Mouse (Mus musculus) kidney, postnatal 25 days (tissue): Measurements from ENCODE around the gene Ndufa10.
"Not testable (repeated sequence)": the region's sequence is repeated elsewhere in the genome, so short reads cannot be mapped to it uniquely, and the experiment has no call there.

Experiments used
- DNase-seq, 2 experiments: peaks; one replicate each; pipeline ENCODE4 v3.0.0; 2021; ENCODE audit warnings: mixed read lengths in 2 of 2

Ndufa10 gene

DNA sequence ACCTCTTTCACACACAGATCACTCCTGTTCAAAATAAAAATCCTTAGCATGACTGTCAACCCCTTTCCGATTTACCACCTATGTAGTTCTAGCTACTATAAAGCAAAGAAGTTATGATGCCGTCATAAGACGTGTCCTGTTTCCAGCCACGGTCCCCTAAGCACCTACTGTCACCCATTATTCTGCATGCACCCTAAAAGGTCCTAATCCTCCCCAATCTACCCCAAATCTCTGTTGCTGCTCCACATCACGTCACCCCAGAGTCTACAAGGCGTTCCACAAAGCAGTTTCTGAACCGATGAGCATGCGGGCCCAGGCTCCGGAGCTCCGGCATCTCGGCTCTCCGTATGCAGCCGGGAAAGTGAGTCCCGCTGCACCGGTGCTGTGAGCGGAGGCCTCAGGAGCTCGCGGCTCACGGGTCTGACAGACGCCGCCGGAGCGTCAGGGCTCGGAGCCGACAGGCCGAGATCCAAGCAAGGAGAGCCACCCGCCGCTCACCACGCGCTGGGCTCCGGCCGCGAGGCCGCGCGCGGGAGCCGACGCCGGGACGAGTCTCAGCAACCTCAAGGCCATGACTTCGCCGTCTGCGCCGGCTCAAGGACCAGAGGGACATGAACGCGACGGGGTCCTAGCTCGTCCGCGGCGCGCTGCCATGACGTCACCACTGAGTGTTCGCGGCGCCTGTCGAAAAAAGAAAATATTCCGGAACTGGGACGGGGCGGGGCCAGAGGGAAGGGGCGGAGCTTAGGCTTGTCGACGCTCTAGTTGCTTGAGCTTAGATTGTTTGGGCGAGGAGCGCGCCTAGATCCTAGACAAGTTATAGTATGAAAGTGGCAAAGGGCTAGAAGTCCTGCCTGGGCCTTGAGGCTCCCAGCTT, at the start of gene Ndufa10:
Gene Ndufa10, minus strand, starts transcription at position 696 of the 877 bp plus-strand sequence.
- peak; percentile 94 to 98 for DNase-seq

DNA sequence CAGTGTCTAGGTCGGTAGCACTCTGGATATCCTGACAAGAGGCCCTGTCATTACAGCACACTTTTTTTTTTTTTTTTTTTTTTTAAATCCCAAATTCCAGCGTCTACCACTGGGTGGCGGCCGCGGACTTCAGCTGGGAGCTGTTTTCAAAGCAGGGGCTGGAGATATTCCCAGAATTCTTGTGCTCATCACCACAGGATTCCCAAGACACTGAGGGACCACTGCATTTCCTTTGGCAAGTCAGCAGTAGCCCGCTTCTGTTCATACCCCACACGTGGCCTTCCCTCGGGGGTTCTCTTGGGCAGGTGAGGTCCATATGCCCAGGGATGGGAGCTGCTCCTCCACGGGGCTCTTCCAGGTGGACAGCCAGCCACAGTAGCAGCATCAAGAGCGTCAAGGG, 47.7 kb upstream of the Ndufa10 start:
- DNase-seq = peak in 1 of 2 experiments; percentile 33

DNA sequence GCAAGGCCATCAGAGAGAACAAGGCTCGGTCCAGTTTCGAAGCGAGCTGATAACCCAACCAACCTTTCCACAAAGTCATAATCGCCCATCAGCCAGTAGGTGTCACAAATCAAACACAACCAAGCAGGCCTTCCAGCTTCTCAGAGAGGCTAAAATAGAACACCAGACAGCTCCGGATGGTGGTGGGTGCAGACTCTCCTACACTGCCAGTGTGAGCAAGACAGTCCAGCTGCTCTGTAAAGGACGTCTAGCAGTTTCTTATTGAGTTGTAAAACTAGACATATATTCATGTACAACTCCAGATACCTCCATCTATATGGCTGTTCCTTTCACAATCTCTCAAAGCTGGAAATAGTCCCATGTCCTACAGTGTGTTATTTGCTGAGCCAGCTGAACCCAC, 45.4 kb upstream of the Ndufa10 start:
- no peak for DNase-seq

DNA sequence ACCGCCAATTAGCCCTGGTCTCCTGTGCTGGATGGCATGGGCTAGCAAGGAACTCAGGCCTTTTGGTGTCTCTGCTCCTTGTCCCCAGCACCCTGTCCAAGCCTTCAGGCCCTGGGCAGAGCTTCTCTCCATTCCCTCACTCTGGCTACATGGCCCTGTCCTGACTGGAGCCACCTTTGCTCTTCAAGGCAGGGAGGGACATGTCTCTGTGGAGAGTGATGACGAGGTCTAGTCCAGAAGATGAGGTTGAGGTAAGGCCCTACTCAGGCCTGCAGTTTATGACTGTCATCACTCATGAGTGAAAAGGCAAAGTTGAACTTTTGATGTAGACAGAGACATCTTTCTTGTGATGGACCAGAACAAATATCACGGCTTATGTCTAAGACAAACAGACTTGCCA, 44.9 kb upstream of the Ndufa10 start, which contains the start of gene Olfr1414:
Gene Olfr1414, minus strand, starts transcription at position 101 of the 400 bp plus-strand sequence.
- no peak for DNase-seq

DNA sequence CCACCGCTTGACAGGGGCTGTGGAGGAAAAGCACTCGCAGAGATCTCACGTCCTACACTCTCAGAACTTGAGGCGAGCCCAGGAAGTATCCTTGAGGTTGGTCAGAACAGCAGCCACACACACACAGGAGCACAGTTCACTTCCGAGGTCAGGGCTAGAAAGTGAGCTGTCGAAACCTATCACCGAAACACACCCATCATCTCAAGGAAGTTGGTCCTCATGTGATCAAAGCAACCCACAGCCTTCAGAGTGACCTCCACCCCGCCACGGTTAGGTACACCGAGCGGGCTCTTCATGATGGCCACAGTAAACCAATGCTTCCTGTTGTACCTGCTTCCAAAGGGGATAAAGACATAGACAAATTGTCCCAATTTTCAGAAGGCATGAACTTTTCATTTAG, 41.7 kb upstream of the Ndufa10 start:
- DNase-seq = no peak

DNA sequence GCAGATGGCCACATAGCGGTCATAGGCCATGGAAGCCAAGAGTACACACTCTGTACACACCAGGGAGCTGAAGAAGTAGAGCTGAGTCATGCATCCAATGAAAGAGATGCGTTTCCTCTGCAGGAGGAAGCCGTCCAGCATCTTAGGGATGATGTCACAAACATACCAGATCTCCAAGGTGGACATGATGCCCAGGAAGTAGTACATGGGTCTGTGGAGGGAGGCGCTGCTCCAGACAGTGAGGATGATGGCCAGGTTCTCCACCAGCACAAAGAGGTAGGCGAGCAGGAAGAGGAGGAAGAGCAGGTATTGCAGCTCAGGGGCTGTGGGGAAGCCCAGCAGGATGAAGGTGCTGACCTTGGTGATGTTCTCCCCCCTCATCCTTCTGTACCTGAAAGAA, 38.0 kb upstream of the Ndufa10 start:
- DNase-seq = not testable (repeated sequence)

DNA sequence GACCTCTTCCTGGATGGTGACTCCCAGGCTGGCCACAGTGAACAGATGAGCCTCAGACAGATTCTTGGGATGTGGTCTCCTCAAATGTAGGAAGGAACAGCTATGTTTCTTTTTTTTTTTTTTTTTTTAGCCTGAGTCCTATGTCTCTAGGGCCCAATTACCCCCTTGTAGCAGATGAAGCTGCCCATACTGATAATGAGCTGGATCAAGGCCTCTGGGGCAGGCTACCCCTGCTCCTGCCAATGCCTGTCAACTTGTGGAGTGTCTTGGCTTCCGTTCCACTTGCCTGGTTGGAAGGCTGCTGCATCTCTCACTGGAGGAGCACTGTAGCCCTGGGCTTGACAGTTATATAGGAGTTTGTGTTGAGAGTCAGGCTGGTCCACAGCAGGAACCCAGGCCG, 22.3 kb upstream of the Ndufa10 start, which contains the start of gene Olfr1415:
Gene Olfr1415, minus strand, starts transcription at position 101 of the 400 bp plus-strand sequence.
- no peak for DNase-seq

DNA sequence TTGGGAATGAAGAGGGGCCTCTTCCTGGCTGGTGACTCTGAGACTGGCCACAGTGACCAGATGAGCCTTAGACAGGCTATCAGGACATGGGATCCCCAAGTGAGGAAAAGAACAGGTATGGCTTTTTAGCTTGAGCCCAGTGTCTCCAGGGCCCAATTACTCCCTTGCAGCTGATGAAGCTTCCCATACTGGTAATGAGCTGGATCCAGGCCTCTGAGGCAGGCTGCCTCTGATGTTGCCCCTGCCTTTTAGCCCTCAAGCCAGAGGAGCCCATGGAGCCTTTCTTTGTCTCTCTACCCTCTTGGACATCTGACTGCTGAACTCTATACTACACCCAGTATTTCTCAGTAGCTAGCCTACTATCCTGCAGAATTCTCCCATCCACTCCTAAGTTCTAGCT, 11.4 kb upstream of the Ndufa10 start, which contains the start of gene Olfr1416:
Gene Olfr1416, minus strand, starts transcription at position 101 of the 400 bp plus-strand sequence.
- no peak for DNase-seq

DNA sequence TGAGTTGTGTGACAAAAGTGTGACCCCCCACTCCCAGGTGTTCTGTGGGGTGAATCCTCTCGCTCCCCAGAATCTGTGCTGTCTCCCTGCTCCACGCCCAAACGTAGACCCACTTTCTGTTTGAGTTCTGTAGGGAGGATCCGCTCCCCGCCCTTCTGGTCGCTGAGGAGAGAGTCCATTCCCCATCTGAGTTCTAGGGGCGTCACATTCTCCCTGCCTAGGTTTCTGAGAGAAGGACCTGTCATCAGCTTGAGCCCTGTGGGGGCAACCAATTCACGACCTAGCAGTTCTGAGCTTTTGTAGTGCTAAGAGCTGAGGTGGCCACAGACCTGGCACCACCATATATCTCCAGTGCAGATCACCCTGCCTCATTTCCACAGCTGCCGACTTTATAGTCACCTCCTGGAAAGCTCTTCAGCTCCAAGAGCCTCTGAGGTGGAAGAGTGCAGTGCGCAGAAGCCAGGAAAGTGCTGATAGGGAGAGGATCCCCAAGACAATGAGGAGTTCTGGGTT, 462 bp upstream of the Ndufa10 start:
- no peak for DNase-seq

DNA sequence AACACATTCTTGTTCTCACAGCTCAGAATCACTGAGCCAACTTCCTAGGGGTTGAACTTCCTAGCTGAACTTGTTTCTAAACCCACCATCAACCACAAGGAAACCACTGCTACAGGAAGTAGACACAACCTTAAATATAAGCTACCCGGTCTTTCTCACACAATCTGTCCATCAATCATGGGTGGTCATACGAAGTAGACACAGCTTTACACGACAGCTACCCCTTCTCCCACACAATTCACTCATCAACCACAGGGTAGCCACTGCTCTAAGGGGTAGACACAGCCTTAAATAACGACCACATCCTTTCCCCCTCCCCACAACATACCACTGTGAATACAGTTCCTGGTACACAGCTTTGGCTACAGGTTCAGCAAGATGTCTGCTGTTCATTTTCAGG, 4.8 kb downstream of the Ndufa10 start:
- DNase-seq = no peak

DNA sequence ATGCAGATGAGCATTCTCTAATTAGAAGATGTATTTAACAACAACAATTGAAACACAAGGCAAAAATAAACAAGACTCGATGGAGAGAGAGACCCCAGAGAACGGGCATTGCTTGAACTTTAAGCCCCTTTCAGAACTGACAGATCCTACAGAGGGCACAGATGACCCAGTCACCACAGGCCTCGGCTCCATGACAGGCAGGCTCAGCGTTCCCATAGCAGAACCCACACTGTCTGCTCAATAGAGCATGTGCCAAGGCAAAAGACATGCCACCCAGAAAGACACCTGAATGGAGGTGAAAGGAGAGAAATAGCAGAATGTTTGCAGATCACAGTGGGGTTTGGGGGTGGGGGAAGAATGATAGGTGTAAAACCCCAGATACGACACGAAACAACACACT, 15.2 kb downstream of the Ndufa10 start:
- DNase-seq = no peak

DNA sequence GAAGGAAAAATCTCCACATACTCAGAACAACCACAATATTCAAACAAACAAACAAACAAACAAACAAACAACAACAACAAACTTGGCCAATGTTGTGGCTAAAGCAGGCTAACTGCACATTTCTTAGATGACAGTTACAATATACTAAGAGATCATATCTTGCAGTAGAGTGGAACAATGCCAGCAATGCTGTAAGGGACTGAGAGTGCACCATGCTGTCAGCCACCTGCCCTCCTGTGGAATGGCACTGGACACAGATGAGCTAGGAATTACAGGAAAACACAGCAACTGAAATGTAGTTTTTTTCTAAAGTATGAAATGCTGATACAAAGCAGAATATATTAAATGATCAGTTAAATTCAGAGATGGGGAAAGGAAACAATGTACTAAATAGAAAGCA, 15.9 kb downstream of the Ndufa10 start:
- no peak for DNase-seq

DNA sequence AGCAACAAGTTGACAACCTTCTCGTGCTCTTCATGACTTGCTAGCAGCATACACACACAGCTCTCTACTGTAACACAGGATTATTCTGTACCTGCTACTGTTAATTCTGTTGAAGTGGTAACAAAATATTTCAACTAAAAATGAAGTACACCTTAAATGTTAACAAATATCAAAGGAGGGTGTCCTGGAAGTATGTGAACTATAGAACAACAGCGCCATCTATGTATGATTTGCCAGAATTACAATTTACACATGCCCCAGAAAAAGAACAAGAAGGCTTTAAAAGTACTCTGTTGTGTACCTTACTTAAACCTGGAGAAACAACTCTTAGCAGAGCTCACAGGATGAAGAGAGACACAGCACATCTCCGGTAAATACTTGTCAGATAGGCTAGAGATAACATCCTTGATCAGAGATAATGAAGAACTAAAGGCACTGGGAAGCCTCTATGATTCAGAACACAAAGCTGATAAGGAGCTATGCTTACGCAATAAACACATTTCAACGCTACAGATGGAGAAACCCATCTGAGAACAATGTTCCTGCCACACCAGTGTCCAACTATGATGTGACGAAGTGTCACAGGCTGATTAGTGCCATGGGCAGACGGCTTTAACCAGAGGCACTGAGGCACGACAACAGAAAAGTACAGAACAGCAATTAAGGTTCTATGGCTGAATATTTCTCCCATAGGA, 19.8 kb downstream of the Ndufa10 start:
- no peak for DNase-seq

DNA sequence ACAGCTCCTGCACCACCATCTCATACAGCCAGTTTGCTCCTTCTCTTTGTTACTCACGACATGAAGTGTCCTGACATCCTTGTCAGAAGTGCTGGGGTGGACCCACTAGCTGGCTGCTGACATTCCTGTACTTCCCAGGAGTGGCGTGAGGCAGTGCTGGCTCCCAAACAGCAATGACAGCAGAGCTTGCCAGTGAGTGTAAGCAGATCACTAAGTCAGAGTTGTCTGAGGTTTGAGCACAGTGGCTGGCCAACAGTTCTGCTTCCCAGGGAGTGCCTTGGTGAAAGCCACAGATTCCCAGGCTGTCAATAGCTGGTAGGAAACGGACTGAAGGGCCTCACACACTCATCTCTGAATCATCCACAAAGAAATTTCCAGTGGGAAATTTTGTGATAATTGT, 25.4 kb downstream of the Ndufa10 start:
- DNase-seq = no peak

DNA sequence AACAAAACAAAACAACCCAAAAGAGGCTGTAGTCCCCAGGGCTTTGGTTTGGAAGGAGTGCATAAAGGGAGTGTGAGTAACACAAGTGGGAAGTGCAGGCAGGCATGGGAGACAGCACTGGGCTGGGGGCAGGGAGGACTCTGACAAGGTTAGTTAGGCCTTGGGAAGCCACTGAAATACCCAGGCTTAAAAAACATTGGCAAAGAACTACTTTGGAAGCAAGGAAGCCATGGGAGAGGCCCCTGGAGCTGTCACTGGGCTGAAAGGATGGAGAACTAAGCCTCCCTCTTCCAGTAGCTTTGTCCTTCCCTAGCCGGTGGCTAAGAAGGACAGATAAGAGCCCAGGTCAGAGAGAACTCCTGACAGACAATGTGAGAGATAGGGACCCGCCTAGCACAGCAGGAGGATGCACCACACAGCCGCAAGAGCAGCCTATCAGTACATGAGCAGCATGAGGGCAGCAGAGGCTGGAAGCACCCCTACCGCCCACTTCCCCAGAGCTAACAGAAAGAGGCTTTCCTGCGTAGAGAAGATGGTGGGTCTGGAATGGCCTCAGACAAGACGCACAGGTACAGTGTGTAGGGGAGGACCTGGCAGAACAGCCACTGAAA, 32.1 kb downstream of the Ndufa10 start:
- DNase-seq = no peak

DNA sequence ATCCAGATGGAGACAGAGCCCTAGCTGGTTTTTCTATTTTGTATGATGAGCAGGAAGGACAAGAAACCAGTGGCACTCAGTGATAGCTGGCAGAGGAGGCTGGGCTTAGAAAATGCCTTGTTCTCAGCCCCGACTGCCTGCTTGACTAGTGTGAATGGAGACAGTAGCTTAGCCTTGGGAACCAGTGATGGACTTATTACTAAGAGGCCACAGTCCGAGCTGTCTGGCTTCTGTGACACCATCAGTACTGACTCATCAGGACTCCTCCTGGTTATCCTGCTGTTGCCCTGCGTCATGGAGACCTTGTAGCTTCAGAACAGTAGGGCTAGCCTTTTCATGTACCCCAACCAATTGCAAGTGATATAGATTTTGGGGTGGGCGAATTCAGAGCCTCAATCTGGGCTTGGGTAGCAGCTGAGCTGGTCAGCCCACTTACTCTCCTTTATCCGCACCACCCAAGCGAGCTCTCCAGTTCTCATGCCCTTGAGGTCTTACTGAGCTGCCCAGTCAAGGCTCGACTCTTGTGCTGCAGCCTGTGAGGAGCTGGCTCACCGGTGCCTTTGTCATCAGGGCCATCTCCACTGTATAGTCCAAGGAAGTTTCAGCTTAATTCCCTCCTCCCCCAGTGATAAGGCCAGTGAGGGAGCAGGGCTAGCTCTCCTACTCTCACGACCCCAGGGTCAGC, 33.5 kb downstream of the Ndufa10 start:
- no peak for DNase-seq

DNA sequence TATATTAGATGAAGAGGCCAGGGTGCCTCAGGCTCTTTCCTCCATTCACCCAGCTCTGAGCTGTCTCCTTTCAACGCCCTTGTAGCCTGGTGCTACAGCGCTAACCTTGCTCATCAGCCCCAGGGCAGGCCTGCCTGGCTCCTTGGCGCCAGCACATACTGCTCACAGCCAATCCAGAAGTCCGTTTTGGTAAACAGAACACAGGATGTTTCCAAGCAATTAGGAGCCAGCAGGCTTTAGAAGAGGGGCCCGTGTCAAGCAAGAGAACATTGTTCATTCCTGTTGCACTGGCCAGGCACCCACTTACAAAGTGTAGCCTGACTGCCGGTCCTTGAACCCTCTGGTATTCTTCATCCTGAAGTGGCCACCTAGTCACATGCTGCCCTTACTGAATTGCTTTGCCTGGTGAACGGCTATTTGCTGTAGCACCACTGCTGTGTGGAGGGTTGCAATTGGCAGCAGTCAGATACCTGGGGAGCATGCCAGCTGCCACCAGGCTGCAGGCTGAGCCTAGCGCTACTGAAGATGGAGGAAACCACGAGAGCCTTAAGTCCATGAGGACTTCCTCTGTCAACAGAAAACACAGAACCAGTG, 35.9 kb downstream of the Ndufa10 start:
- peak; percentile 5 to 51 for DNase-seq

DNA sequence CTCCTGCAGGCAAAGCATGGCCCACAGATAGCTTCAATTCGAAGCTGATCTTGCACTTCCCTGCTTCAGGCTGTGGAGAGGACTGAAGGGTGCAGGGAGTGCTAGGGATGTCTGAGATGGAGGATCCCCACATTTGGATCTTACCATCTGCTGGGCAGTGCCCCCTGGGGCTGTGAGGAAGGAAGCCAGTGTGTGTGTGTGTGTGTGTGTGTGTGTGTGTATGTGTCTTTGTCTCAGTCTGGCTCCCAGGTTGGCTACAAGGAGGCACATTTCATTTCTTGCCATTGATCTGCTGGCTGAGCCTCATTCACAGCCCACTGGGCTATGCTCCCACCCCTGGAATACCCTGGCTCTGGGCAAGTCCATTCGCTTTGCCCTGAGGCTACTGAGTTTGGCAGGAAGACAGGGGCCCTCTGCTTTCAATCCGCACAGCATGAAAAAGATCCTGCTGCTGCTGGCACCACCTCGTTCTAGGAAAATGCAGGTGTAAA, 36.8 kb downstream of the Ndufa10 start:
- no peak for DNase-seq

DNA sequence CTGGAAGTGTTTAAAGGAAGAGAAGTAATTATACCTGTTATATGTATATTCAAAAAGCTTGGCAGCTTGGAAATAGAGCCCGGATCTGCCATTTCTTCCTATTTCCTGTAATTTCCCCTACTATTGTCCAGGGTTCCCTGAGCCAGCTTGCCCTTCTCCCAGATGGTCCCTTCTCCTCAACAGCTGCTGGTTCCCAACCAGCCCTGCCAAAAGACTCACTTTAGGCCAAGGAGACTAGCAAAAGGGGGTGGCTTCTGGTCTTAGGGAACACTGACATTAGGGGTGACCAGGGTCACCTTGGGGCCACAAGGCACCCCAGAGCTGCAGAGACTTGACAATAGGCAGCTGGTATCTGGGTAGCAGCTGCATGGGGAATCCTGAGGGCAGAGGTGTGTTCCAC, 38.7 kb downstream of the Ndufa10 start:
- no peak for DNase-seq

DNA sequence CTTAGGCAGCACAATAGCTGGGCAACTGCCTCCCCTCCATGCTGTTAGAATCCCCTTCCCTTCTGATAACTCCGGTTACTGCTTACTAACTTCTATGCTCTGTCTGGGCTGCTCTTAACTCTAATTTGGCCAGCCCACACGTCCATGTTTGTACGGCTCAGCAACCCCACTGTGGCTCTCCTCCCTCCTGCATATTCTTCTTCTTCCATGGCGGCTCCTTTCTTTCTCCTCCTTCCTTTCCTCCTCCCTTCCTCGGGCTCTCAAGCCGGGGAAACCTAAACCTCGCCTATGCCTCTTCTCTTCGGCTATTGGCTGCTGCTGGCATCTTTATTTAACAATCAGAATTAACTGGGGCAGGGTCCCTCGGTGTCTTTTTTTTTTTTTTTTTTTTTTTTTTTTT, 40.9 kb downstream of the Ndufa10 start:
- no peak for DNase-seq

DNA sequence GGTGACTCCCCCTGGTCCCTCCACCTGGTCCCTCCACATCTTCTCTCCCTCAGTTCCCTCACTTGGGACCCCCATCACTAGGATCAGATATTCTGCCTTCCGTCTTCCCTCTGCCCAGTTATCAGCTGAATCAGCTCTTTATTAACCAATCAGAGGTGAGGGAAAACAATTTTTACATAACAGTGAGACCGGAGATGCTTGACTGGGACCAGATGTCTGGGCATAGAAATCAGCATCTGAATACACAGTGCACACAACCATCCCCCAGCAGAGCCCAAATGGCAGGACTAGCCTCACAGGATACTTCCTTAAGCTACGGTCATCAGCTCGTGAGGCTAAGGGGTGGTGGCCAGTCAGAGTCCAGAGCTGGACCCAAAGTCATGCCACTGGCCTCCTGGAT, 41.6 kb downstream of the Ndufa10 start:
- no peak for DNase-seq

DNA sequence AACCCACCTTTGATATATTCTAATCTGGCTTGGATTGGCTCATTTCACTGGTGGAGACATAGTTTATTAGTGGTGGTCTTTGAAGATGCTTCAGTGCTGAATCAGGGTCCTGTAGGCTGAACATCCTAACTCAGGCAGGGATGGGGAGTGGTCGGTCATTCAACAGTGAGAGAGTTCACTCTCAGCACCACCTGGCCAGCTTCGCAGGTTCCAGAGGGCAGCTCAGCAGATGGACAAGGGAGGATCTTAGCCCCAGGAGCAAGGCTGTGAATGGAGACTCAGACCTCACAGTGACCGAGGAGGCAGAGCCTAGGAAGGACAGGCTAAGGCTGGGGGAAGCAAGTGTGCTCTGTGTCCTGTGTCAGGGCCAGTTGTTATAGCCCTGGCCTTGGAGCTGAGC, 42.2 kb downstream of the Ndufa10 start:
- DNase-seq = no peak
